Mouse (Mus musculus) E14TG2a.4 (cell line): Measurements from ENCODE around the gene Cyp11a1.

Experiments used
- CTCF ChIP-seq: conservative IDR thresholded peaks from 2 replicates; pipeline ENCODE4 v1.5.1; 2014; ENCODE audit warnings: low read length
- NANOG ChIP-seq: IDR thresholded peaks from 2 replicates; pipeline ENCODE4 v1.6.1; 2014; ENCODE audit warnings: borderline replicate concordance, low read length, mixed read lengths
- POU5F1 ChIP-seq: IDR thresholded peaks from 2 replicates; pipeline ENCODE4 v1.6.1; 2014; ENCODE audit warnings: low read length, borderline replicate concordance

- TF ChIP-seq CTCF = no peak
- no peak for TF ChIP-seq NANOG
- no peak for TF ChIP-seq POU5F1
Measured at GRCm38 (mm10) chr9:58035519-58035918, 29.3 kb downstream of the Cyp11a1 start.
